Mouse (Mus musculus): Measurements from ENCODE around the gene Nckap1.
A peak's percentile ranks its signal among the peaks of the same experiment; 100 is the strongest.

Nckap1 gene

GRCm38 (mm10) chr2:80559655-80560054 lies 21.5 kb downstream of the Nckap1 start:
- DNase-seq: no peak

GRCm38 (mm10) chr2:80554442-80554841 lies 26.7 kb downstream of the Nckap1 start:
- DNase-seq: no peak

DNA sequence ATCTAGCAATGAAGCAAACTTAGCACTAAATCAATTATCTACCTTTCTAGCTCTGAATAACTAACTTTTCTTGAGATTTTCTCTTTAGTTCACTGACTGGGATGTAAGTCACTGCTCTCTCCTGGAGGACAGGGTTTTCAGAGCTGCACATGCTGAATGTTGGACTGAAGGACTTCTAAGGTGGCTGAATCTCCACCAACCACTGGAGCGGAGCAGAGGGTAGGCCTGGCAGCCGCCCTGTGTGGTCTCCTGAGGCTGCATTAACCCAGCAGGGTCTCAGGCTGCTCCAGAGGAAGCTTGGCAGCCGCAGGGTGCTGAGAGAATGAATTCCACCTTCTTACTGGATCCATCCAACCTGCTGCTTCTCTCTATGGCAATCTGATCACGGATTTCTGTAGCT lies 31.5 kb downstream of the Nckap1 start:
- DNase-seq: no peak

GRCm38 (mm10) chr2:80547901-80548300 lies 33.3 kb downstream of the Nckap1 start:
- no peak for DNase-seq

- DNase-seq: no peak
These were observed 38.4 kb downstream of the Nckap1 start for GRCm38 (mm10) chr2:80542801-80543200.

DNA sequence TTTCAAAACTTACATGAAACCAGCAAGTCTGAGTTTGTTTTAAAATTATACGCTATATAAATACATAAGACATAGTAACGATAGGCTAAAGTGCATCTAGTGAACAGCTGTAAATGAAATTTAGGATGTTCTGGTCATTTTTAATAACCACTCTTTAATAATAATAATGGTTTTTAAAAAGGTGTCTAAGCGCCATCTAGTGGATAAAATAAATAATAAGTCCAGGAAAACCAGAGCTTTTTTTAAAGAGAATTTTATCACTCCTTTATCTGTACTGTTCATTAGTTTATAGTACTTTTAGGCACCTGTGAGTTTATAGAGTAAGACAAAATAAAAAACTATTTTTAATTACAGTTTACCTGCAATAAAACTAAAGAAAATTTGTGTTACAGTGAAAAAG lies 44.0 kb downstream of the Nckap1 start:
- DNase-seq: no peak

- no peak for DNase-seq
These were observed 44.6 kb downstream of the Nckap1 start for GRCm38 (mm10) chr2:80536608-80537007.

- no peak for DNase-seq
These were observed 56.9 kb downstream of the Nckap1 start for GRCm38 (mm10) chr2:80524275-80524674.

GRCm38 (mm10) chr2:80506051-80506802 lies 75.0 kb downstream of the Nckap1 start:
- no peak for DNase-seq

GRCm38 (mm10) chr2:80502132-80502531 lies 79.0 kb downstream of the Nckap1 start:
- no peak for DNase-seq

DNA sequence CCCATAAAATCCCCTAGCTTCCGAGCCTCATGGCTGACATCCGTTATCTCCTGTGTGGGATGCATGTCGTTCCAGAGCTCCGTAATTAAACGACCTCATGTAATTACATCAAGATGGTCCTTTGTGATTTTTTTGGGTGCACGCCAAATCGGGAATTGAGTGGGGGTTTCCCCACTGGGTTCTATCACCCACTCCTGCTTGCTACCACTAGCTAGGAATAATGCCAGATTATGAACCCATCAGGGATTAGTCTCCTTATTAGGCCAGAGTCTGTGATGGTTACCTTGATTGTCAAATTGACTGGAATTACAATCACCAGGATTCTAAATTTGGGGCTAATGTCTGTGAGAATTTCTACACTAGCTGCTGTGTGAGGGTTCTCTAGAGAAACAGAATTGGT lies 85.9 kb downstream of the Nckap1 start:
- DNase-seq: peak; percentile 9

GRCm38 (mm10) chr2:80486851-80487250 lies 94.3 kb downstream of the Nckap1 start:
- DNase-seq: peak; percentile 48

DNA sequence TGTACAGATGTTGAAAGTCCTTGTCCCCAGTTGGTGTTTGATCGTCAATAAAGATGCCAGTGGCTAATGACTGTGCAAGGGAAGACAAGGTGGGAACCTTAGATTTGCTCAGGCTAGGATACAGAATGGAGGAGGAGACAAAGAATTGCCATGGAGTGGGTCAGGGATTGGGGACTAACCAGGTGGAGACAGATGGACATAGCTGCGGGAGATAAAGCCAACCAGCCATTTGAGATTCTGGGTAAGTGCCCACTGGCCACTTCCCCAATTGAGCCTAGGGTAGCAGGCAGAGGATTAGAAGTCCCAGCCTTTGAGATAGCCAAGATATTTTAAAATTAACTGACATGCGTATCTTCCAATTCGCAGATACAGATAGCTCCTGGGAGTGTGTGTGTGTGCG lies 96.2 kb downstream of the Nckap1 start:
- no peak for DNase-seq

- no peak for DNase-seq
These were observed 105.3 kb downstream of the Nckap1 start for GRCm38 (mm10) chr2:80475831-80476230.

- DNase-seq: no peak
These were observed 106.9 kb downstream of the Nckap1 start for GRCm38 (mm10) chr2:80474247-80474796.

- DNase-seq: no peak
These were observed 115.0 kb downstream of the Nckap1 start for GRCm38 (mm10) chr2:80465991-80466821.

DNA sequence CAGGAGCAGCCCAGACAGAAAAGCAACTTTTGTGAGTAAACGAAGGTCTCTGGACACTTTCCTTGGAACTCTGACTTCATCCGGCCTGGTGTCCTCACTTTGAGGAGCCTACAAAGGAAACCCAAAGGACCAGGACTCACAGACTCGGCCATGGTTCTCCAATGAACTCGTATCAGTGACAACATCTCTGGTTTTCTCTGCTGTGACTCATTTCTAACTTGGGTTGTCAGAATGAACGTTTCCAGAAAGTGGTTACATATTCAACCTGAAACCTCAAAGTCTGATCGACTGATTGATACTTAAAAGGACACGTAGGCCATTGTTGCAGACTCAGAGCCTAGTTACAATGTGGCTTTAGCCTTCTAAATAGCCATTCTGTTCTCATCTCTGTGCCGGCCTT lies 119.4 kb downstream of the Nckap1 start:
- DNase-seq: no peak
